Mouse (Mus musculus): Measurements from ENCODE around the gene C5ar2. TPM values are rescaled to one million over a fixed set of nuclear protein-coding genes. Genes with fewer than 3 reads are reported as not detected.

C5ar2 gene
- polyA plus RNA-seq, 2 experiments from 2014 or later = not detected

- ATAC-seq = no peak
Measured at GRCm38 (mm10) chr7:16197166-16197565, 46.8 kb downstream of the C5ar2 start.

DNA sequence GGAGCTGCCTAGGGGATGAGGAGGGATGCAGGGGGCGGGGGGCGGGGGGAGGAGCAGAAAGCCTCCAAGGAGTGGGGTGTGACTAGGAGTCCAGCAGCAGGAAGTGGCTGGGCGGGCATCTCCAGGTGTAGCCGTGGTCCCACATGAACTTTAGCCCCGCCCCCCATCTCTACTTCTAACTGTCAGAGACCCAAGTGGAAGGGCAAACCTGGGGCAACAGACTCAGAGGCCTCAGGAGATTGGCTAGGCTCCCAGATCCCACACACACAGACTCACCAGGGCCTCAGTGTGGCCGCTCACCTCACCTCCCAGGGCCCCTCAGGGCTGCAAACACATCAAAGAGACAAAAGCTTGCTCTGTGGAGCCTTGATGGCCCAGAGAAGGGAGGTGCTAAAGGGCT, 47.3 kb downstream of the C5ar2 start:
- no peak for ATAC-seq

GRCm38 (mm10) chr7:16193702-16194101, 50.3 kb downstream of the C5ar2 start:
- ATAC-seq = peak; percentile 78

DNA sequence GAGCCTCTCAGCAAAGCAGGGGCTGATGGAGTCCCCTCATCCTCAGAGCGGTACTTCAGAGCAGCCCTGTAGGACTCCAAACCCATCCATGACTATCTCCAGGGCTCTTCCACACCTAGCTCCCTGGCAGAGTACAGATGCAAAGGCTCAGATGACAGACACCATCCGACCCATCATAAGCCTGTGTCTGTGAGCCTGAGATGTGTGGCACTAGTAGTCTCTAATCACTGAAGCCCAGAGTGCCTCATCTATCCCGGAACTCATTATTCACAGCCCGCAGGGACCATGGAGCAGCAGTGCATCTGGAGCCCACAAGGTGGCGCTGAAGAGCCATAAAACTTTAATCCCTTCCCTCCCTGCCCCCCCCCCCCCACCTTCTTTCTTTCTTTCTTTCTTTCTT, 51.6 kb downstream of the C5ar2 start:
- ATAC-seq = peak; percentile 47

DNA sequence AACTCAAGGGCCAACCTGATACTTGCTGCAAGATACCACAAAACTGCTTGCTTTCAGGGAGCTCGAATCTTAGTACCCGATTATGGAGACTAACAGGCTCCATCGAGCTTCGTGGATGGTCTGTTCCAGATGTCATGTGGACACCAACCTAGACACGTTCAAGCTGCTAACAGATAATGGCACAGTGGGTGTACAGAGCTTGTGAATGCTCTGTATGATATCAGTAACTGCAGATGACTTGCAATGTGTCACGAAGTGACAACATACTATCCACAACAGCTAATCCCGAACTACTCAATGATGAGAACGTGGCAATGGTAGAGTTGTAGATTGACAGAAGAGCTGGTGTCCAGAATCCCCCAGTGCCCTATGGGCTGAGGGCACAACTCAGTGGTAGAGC, 56.5 kb downstream of the C5ar2 start:
- no peak for ATAC-seq

Other genes with a start within 250 kb of the C5ar2 start
- 1 to 10 TPM; 3.7 TPM for gene Bicra, start 196.2 kb downstream of the C5ar2 start, polyA plus RNA-seq (2017; shearing (Covaris generic))
- under 1 TPM in 1 of 2 experiments, not detected in 1; 0.11 TPM for gene Zfp541, start 182.3 kb downstream of the C5ar2 start, polyA plus RNA-seq (2017; shearing (Covaris generic))
- 100 to 1,000 TPM; 162 to 259 TPM for gene Napa, start 145.7 kb downstream of the C5ar2 start, polyA plus RNA-seq (2017; shearing (Covaris generic))
- gene Kptn, start 124.3 kb downstream of the C5ar2 start, polyA plus RNA-seq (2017; shearing (Covaris generic)) = 10 to 100 TPM; 18.6 to 21.8 TPM
- gene Slc8a2, start 114.3 kb downstream of the C5ar2 start, polyA plus RNA-seq (2017; shearing (Covaris generic)) = not detected
- gene Meis3, start 69.1 kb downstream of the C5ar2 start, polyA plus RNA-seq (2017; shearing (Covaris generic)) = 10 to 100 TPM; 11.0 to 17.9 TPM
- gene Dhx34, start 22.1 kb downstream of the C5ar2 start, polyA plus RNA-seq (2017; shearing (Covaris generic)) = 10 to 100 TPM in 1 of 2 experiments, 1 to 10 TPM in 1; 7.0 to 10.9 TPM
- gene C5ar1, start 15.4 kb upstream of the C5ar2 start, polyA plus RNA-seq (2017; shearing (Covaris generic)) = not detected
- 1 to 10 TPM; 1.8 to 2.8 TPM for gene Inafm1, start 29.5 kb upstream of the C5ar2 start, polyA plus RNA-seq (2017; shearing (Covaris generic))
- gene Ccdc9, start 42.6 kb upstream of the C5ar2 start, polyA plus RNA-seq (2017; shearing (Covaris generic)) = 10 to 100 TPM; 11.1 to 11.2 TPM
- gene Bbc3, start 64.2 kb upstream of the C5ar2 start, polyA plus RNA-seq (2017; shearing (Covaris generic)) = 1 to 10 TPM in 1 of 2 experiments, under 1 TPM in 1; 0.43 to 1.5 TPM
- 100 to 1,000 TPM in 1 of 2 experiments, 10 to 100 TPM in 1; 75.9 to 106 TPM for gene Sae1, start 143.7 kb upstream of the C5ar2 start, polyA plus RNA-seq (2017; shearing (Covaris generic))
- 10 to 100 TPM; 14.0 to 16.1 TPM for gene Zc3h4, start 156.8 kb upstream of the C5ar2 start, polyA plus RNA-seq (2017; shearing (Covaris generic))
- gene Tmem160, start 208.6 kb upstream of the C5ar2 start, polyA plus RNA-seq (2017; shearing (Covaris generic)) = 1 to 10 TPM; 5.7 to 9.2 TPM
- gene Npas1, start 233.6 kb upstream of the C5ar2 start, polyA plus RNA-seq (2017; shearing (Covaris generic)) = under 1 TPM in 1 of 2 experiments, not detected in 1; 0.22 TPM